Mouse (Mus musculus) T-helper 2 cell (primary cell): ENCODE results near the gene Esyt2.

Experiments
- in situ Hi-C: fragments of 300-600 bp; cut with MboI, MseI; formaldehyde crosslinking; loops from one replicate; pipeline ENCODE4 v1.15.1; 2025; ENCODE audit warnings: high pct_unique_total_duplicates

The Esyt2 gene

GRCm38 (mm10) chr12:116354694-116355093 is 73.7 kb downstream of the Esyt2 start:
- in situ Hi-C loops: loop anchor here (25.0 kb wide), 1 partner anchor 1317 kb away; no protein-coding TSS in a partner anchor

GRCm38 (mm10) chr12:116362091-116362490 is 81.1 kb downstream of the Esyt2 start:
- in situ Hi-C loops: loop anchor here (25.0 kb wide), 1 partner anchor 1325 kb away; no protein-coding TSS in a partner anchor

GRCm38 (mm10) chr12:116366900-116367299 is 85.9 kb downstream of the Esyt2 start:
- in situ Hi-C loops: loop anchor here (25.0 kb wide), 1 partner anchor 1330 kb away; no protein-coding TSS in a partner anchor

- in situ Hi-C loops: loop anchor here (25.0 kb wide), 1 partner anchor 1330 kb away; no protein-coding TSS in a partner anchor
Observed at GRCm38 (mm10) chr12:116367346-116367745, 86.3 kb downstream of the Esyt2 start.

GRCm38 (mm10) chr12:116368857-116369256 is 87.9 kb downstream of the Esyt2 start:
- in situ Hi-C loops: loop anchor here (25.0 kb wide), 1 partner anchor 1332 kb away; no protein-coding TSS in a partner anchor

- in situ Hi-C loops: no loop called here
Observed at GRCm38 (mm10) chr12:116383101-116383500, 102.1 kb downstream of the Esyt2 start.

GRCm38 (mm10) chr12:116383995-116384394 is 103.0 kb downstream of the Esyt2 start:
- in situ Hi-C loops: no loop called here

- in situ Hi-C loops: no loop called here
Observed at GRCm38 (mm10) chr12:116386802-116387201, 105.8 kb downstream of the Esyt2 start.

- in situ Hi-C loops: no loop called here
Observed at GRCm38 (mm10) chr12:116389868-116390267, 108.9 kb downstream of the Esyt2 start.

GRCm38 (mm10) chr12:116394327-116394726 is 113.3 kb downstream of the Esyt2 start:
- in situ Hi-C loops: no loop called here

GRCm38 (mm10) chr12:116395312-116395711 is 114.3 kb downstream of the Esyt2 start:
- in situ Hi-C loops: no loop called here

- in situ Hi-C loops: no loop called here
Observed at GRCm38 (mm10) chr12:116396072-116396695, 115.2 kb downstream of the Esyt2 start.

GRCm38 (mm10) chr12:116404012-116404679 is 123.2 kb downstream of the Esyt2 start:
- in situ Hi-C loops: loop anchor here (5.0 kb wide), 2 partner anchors 142 to 357 kb away; partner anchors contain the start of genes Wdr60 and Zfp386

- in situ Hi-C loops: no loop called here
Observed at GRCm38 (mm10) chr12:116405045-116405835, 124.2 kb downstream of the Esyt2 start, which contains the start of gene Ncapg2. Gene Ncapg2 (plus strand): TSS chr12:116405402.

- in situ Hi-C loops: no loop called here
Observed at GRCm38 (mm10) chr12:116405836-116406155, 124.8 kb downstream of the Esyt2 start.

GRCm38 (mm10) chr12:116407883-116408282 is 126.9 kb downstream of the Esyt2 start:
- in situ Hi-C loops: no loop called here

GRCm38 (mm10) chr12:116414941-116415340 is 133.9 kb downstream of the Esyt2 start:
- in situ Hi-C loops: loop anchor here (5.0 kb wide), 1 partner anchor 42 kb away; no protein-coding TSS in a partner anchor

GRCm38 (mm10) chr12:116416514-116416913 is 135.5 kb downstream of the Esyt2 start:
- in situ Hi-C loops: loop anchor here (5.0 kb wide), 1 partner anchor 41 kb away; no protein-coding TSS in a partner anchor

- in situ Hi-C loops: no loop called here
Observed at GRCm38 (mm10) chr12:116421656-116422055, 140.7 kb downstream of the Esyt2 start.

- in situ Hi-C loops: no loop called here
Observed at GRCm38 (mm10) chr12:116425392-116425791, 144.4 kb downstream of the Esyt2 start.

- in situ Hi-C loops: no loop called here
Observed at GRCm38 (mm10) chr12:116433742-116434141, 152.7 kb downstream of the Esyt2 start.

- in situ Hi-C loops: no loop called here
Observed at GRCm38 (mm10) chr12:116435232-116435631, 154.2 kb downstream of the Esyt2 start.
